Mouse (Mus musculus) CH12.LX (cell line): ENCODE data around the gene Map3k12.

Source experiments
- CTCF ChIP-seq, 2 experiments: IDR thresholded peaks in 1 of 2; conservative IDR thresholded peaks in 1 of 2; 2 replicates each; pipeline ENCODE4 v1.5.1; 2011 to 2012; ENCODE audit warnings: low read depth in 2 of 2, low read length in 2 of 2, improper control_type of control experiment in 1 of 2, inconsistent platforms in 1 of 2, mild to moderate bottlenecking in 1 of 2, moderate library complexity in 1 of 2
- EP300 ChIP-seq: IDR thresholded peaks from 2 replicates; pipeline ENCODE4 v1.6.1; 2011; ENCODE audit warnings: low read length, improper control_type of control experiment
- GABPA ChIP-seq: IDR thresholded peaks from 2 replicates; pipeline ENCODE4 v1.6.1; 2012; ENCODE audit warnings: low read depth, low read length, improper control_type of control experiment, inconsistent platforms; ENCODE audit not compliant: insufficient replicate concordance
- JUN ChIP-seq: IDR thresholded peaks from 2 replicates; pipeline ENCODE4 v1.6.1; 2011; ENCODE audit warnings: low read depth, mild to moderate bottlenecking, low read length, improper control_type of control experiment, moderate library complexity; ENCODE audit not compliant: insufficient read depth
- KAT2A ChIP-seq: IDR thresholded peaks from 2 replicates; pipeline ENCODE4 v1.6.1; 2012; ENCODE audit warnings: low read length, improper control_type of control experiment, inconsistent platforms; ENCODE audit not compliant: insufficient replicate concordance
- MAFK ChIP-seq: IDR thresholded peaks from 2 replicates; pipeline ENCODE4 v1.6.1; 2011; ENCODE audit warnings: low read length, improper control_type of control experiment; ENCODE audit not compliant: insufficient replicate concordance
- MAX ChIP-seq: IDR thresholded peaks from 2 replicates; pipeline ENCODE4 v1.6.1; 2011; ENCODE audit warnings: low read length, improper control_type of control experiment
- MAZ ChIP-seq: IDR thresholded peaks from 2 replicates; pipeline ENCODE4 v1.6.1; 2012; ENCODE audit warnings: low read depth, mild to moderate bottlenecking, inconsistent platforms, low read length, improper control_type of control experiment, moderate library complexity
- NRF1 ChIP-seq: IDR thresholded peaks from 2 replicates; pipeline ENCODE4 v1.6.1; 2014; ENCODE audit warnings: low read depth, mild to moderate bottlenecking, inconsistent platforms, low read length, improper control_type of control experiment, moderate library complexity
- POLR2A ChIP-seq: IDR thresholded peaks from 2 replicates; pipeline ENCODE4 v1.6.1; 2011; ENCODE audit warnings: low read depth, mild to moderate bottlenecking, improper control_type of control experiment, low read length
- RAD21 ChIP-seq: IDR thresholded peaks from 2 replicates; pipeline ENCODE4 v1.6.1; 2011; ENCODE audit warnings: low read depth, mild to moderate bottlenecking, low read length, improper control_type of control experiment, moderate library complexity
- TBP ChIP-seq: conservative IDR thresholded peaks from 2 replicates; pipeline ENCODE4 v1.6.1; 2011; ENCODE audit warnings: low read depth, low read length, improper control_type of control experiment
- TCF12 ChIP-seq: IDR thresholded peaks from 2 replicates; pipeline ENCODE4 v1.6.1; 2014; ENCODE audit warnings: low read depth, mild to moderate bottlenecking, inconsistent platforms, low read length, improper control_type of control experiment

GRCm38 (mm10) chr15:102516728-102517404, at the start of gene Map3k12:
- TF ChIP-seq MAFK (no peak), POLR2A (peak; percentile 33; the same call in 1 of the 2 replicates), NRF1 (no peak), CTCF (conservative IDR thresholded peaks at IDR 0.05 in 1 of 2, IDR thresholded peaks at IDR 0.05 in 1 of 2; ENCODE audit: low read depth in 2 of 2, low read length in 2 of 2) (peak in 1 of 2 experiments; percentile 33; a peak in 2 of 4 replicates), EP300 (no peak), RAD21 (no peak), GABPA (no peak), KAT2A (no peak), TBP (no peak), TCF12 (0 out of 2 replicates have a peak, but pooled peaks have one; percentile 3), MAZ (0 out of 2 replicates have a peak, but pooled peaks have one; percentile 48), JUN (no peak), MAX (no peak)
